Mouse (Mus musculus): ENCODE measurements at regions not wholly inside any gene's neighbourhood (a gene's known extent, or its start where the extent isn't known, plus 50 kb on each side); places are given as distances from the start of the nearest gene placed in this dataset.

- no peaks in the 10 kb centered on the region for H3K36me3 ChIP-seq (ENCODE audit: control insufficient read depth, insufficient read depth)
- no peaks in the 10 kb centered on the region for H3K4me1 ChIP-seq (replicated peaks; ENCODE audit: control insufficient read depth, insufficient read depth, low read length)
- no peak overlapping the region for H3K9ac ChIP-seq (replicated peaks; ENCODE audit: low read depth, low read length)
- no peak overlapping the region for H3K27ac ChIP-seq (ENCODE audit: low read length)
- 11% methylated on average over 4 of the region's 4 CpGs for WGBS
- ATAC-seq: no peak
- no peak overlapping the region for H3K4me3 ChIP-seq (replicated peaks; ENCODE audit: low read length)
- H3K4me2 ChIP-seq (ENCODE audit: low read length): no peak overlapping the region
- H3K27me3 ChIP-seq (replicated peaks; ENCODE audit: control insufficient read depth, insufficient read depth, low read length): no peaks in the 10 kb centered on the region
- no peaks in the 10 kb centered on the region for H3K9me3 ChIP-seq (ENCODE audit: control insufficient read depth, low read length)
Measured at GRCm38 (mm10) chr13:78717686-78718431, 518.3 kb upstream of the Nr2f1 start.

GRCm38 (mm10) chr13:78717159-78717558, 517.6 kb upstream of the Nr2f1 start:
- Histone ChIP-seq H3K4me1 (replicated peaks; ENCODE audit: control insufficient read depth, insufficient read depth, low read length) (no peaks in the 10 kb centered on the region), H3K4me3 (replicated peaks; ENCODE audit: low read length) (no peak overlapping the region), H3K9ac (replicated peaks; ENCODE audit: low read depth, low read length) (no peak overlapping the region), H3K9me3 (ENCODE audit: control insufficient read depth, low read length) (no peaks in the 10 kb centered on the region), H3K36me3 (ENCODE audit: control insufficient read depth, insufficient read depth) (no peaks in the 10 kb centered on the region), H3K4me2 (ENCODE audit: low read length) (no peak overlapping the region), H3K27ac (ENCODE audit: low read length) (no peak overlapping the region), H3K27me3 (replicated peaks; ENCODE audit: control insufficient read depth, insufficient read depth, low read length) (no peaks in the 10 kb centered on the region)
- no peak for ATAC-seq
- WGBS: 8% methylated on average over 1 of the region's 1 CpGs

- H3K4me1 ChIP-seq (replicated peaks; ENCODE audit: control insufficient read depth, insufficient read depth, low read length): no peaks in the 10 kb centered on the region
- H3K4me3 ChIP-seq (replicated peaks; ENCODE audit: low read length): no peak overlapping the region
- no peak overlapping the region for H3K27ac ChIP-seq (ENCODE audit: low read length)
- H3K36me3 ChIP-seq (ENCODE audit: control insufficient read depth, insufficient read depth): no peaks in the 10 kb centered on the region
- H3K4me2 ChIP-seq (ENCODE audit: low read length): no peak overlapping the region
- no peak for ATAC-seq
- H3K9me3 ChIP-seq (ENCODE audit: control insufficient read depth, low read length): no peaks in the 10 kb centered on the region
- WGBS: 94% methylated on average over 1 of the region's 1 CpGs
- no peak overlapping the region for H3K9ac ChIP-seq (replicated peaks; ENCODE audit: low read depth, low read length)
- H3K27me3 ChIP-seq (replicated peaks; ENCODE audit: control insufficient read depth, insufficient read depth, low read length): no peaks in the 10 kb centered on the region
Measured at GRCm38 (mm10) chr13:78704693-78705092, 505.1 kb upstream of the Nr2f1 start.

- H3K27me3 ChIP-seq (replicated peaks; ENCODE audit: control insufficient read depth, insufficient read depth, low read length): no peaks in the 10 kb centered on the region
- peak overlapping the region; percentile 18; the same call in 1 of the 2 replicates for H3K27ac ChIP-seq (ENCODE audit: low read length)
- WGBS: 19% methylated on average over 3 of the region's 3 CpGs
- no peak overlapping the region for H3K9ac ChIP-seq (replicated peaks; ENCODE audit: low read depth, low read length)
- H3K4me1 ChIP-seq (replicated peaks; ENCODE audit: control insufficient read depth, insufficient read depth, low read length): peaks cover 5% of the 10 kb centered on the region
- H3K4me3 ChIP-seq (replicated peaks; ENCODE audit: low read length): no peak overlapping the region
- H3K36me3 ChIP-seq (ENCODE audit: control insufficient read depth, insufficient read depth): no peaks in the 10 kb centered on the region
- H3K4me2 ChIP-seq (ENCODE audit: low read length): no peak overlapping the region
- peak; percentile 79 for ATAC-seq
- H3K9me3 ChIP-seq (ENCODE audit: control insufficient read depth, low read length): no peaks in the 10 kb centered on the region
Measured at GRCm38 (mm10) chr13:78697814-78698519, 498.4 kb upstream of the Nr2f1 start.

GRCm38 (mm10) chr13:78679255-78679895, 479.8 kb upstream of the Nr2f1 start:
- WGBS: 28% methylated on average over 4 of the region's 4 CpGs
- H3K4me1 ChIP-seq (replicated peaks; ENCODE audit: control insufficient read depth, insufficient read depth, low read length): peaks cover 7% of the 10 kb centered on the region
- ATAC-seq: peak; percentile 63; the same call in 1 of the 2 replicates
- no peak overlapping the region for H3K27ac ChIP-seq (ENCODE audit: low read length)
- no peak overlapping the region for H3K4me3 ChIP-seq (replicated peaks; ENCODE audit: low read length)
- H3K4me2 ChIP-seq (ENCODE audit: low read length): no peak overlapping the region
- H3K27me3 ChIP-seq (replicated peaks; ENCODE audit: control insufficient read depth, insufficient read depth, low read length): no peaks in the 10 kb centered on the region
- H3K9ac ChIP-seq (replicated peaks; ENCODE audit: low read depth, low read length): no peak overlapping the region
- H3K36me3 ChIP-seq (ENCODE audit: control insufficient read depth, insufficient read depth): no peaks in the 10 kb centered on the region
- H3K9me3 ChIP-seq (ENCODE audit: control insufficient read depth, low read length): no peaks in the 10 kb centered on the region

GRCm38 (mm10) chr13:78678241-78678640, 478.7 kb upstream of the Nr2f1 start:
- peak; percentile 36; the same call in 1 of the 2 replicates for ATAC-seq
- H3K27ac ChIP-seq (ENCODE audit: low read length): peak overlapping the region; percentile 37; the same call in 1 of the 2 replicates

GRCm38 (mm10) chr13:78658285-78658684, 458.7 kb upstream of the Nr2f1 start:
- no peaks in the 10 kb centered on the region for H3K27me3 ChIP-seq (replicated peaks; ENCODE audit: control insufficient read depth, insufficient read depth, low read length)
- no peak overlapping the region for H3K9ac ChIP-seq (replicated peaks; ENCODE audit: low read depth, low read length)
- H3K4me3 ChIP-seq (replicated peaks; ENCODE audit: low read length): no peak overlapping the region
- no peak for ATAC-seq
- no peaks in the 10 kb centered on the region for H3K9me3 ChIP-seq (ENCODE audit: control insufficient read depth, low read length)
- no peaks in the 10 kb centered on the region for H3K4me1 ChIP-seq (replicated peaks; ENCODE audit: control insufficient read depth, insufficient read depth, low read length)
- H3K27ac ChIP-seq (ENCODE audit: low read length): no peak overlapping the region
- H3K36me3 ChIP-seq (ENCODE audit: control insufficient read depth, insufficient read depth): no peaks in the 10 kb centered on the region
- 86% methylated on average over 7 of the region's 7 CpGs for WGBS
- H3K4me2 ChIP-seq (ENCODE audit: low read length): no peak overlapping the region

More at GRCm38 (mm10) chr13:78678241-78678640, 478.7 kb upstream of the Nr2f1 start:
- no peak overlapping the region for H3K9ac ChIP-seq (replicated peaks; ENCODE audit: low read depth, low read length)
- no peak overlapping the region for H3K4me2 ChIP-seq (ENCODE audit: low read length)
- no peak overlapping the region for H3K4me3 ChIP-seq (replicated peaks; ENCODE audit: low read length)
- 9% methylated on average over 7 of the region's 7 CpGs for WGBS
- H3K36me3 ChIP-seq (ENCODE audit: control insufficient read depth, insufficient read depth): no peaks in the 10 kb centered on the region
- no peaks in the 10 kb centered on the region for H3K27me3 ChIP-seq (replicated peaks; ENCODE audit: control insufficient read depth, insufficient read depth, low read length)
- no peaks in the 10 kb centered on the region for H3K9me3 ChIP-seq (ENCODE audit: control insufficient read depth, low read length)
- peaks cover 7% of the 10 kb centered on the region for H3K4me1 ChIP-seq (replicated peaks; ENCODE audit: control insufficient read depth, insufficient read depth, low read length)

GRCm38 (mm10) chr13:78656766-78657165, 457.2 kb upstream of the Nr2f1 start:
- H3K9me3 ChIP-seq (ENCODE audit: control insufficient read depth, low read length): no peaks in the 10 kb centered on the region
- no peak overlapping the region for H3K4me3 ChIP-seq (replicated peaks; ENCODE audit: low read length)
- H3K4me1 ChIP-seq (replicated peaks; ENCODE audit: control insufficient read depth, insufficient read depth, low read length): no peaks in the 10 kb centered on the region
- H3K9ac ChIP-seq (replicated peaks; ENCODE audit: low read depth, low read length): no peak overlapping the region
- H3K36me3 ChIP-seq (ENCODE audit: control insufficient read depth, insufficient read depth): no peaks in the 10 kb centered on the region
- H3K27me3 ChIP-seq (replicated peaks; ENCODE audit: control insufficient read depth, insufficient read depth, low read length): no peaks in the 10 kb centered on the region
- H3K27ac ChIP-seq (ENCODE audit: low read length): no peak overlapping the region
- no peak for ATAC-seq
- no peak overlapping the region for H3K4me2 ChIP-seq (ENCODE audit: low read length)
- WGBS: 81% methylated on average over 2 of the region's 2 CpGs

GRCm38 (mm10) chr13:78656196-78656595, 456.6 kb upstream of the Nr2f1 start:
- WGBS: 54% methylated on average over 1 of the region's 1 CpGs
- H3K36me3 ChIP-seq (ENCODE audit: control insufficient read depth, insufficient read depth): no peaks in the 10 kb centered on the region
- no peak overlapping the region for H3K4me3 ChIP-seq (replicated peaks; ENCODE audit: low read length)
- no peak overlapping the region for H3K9ac ChIP-seq (replicated peaks; ENCODE audit: low read depth, low read length)
- no peak overlapping the region for H3K27ac ChIP-seq (ENCODE audit: low read length)
- H3K27me3 ChIP-seq (replicated peaks; ENCODE audit: control insufficient read depth, insufficient read depth, low read length): no peaks in the 10 kb centered on the region
- no peaks in the 10 kb centered on the region for H3K4me1 ChIP-seq (replicated peaks; ENCODE audit: control insufficient read depth, insufficient read depth, low read length)
- no peak for ATAC-seq
- H3K4me2 ChIP-seq (ENCODE audit: low read length): no peak overlapping the region
- H3K9me3 ChIP-seq (ENCODE audit: control insufficient read depth, low read length): no peaks in the 10 kb centered on the region
